Mouse (Mus musculus) CH12.LX (cell line): ENCODE measurements around the gene Ndufs1.

Experiments used
- BHLHE40 ChIP-seq: IDR thresholded peaks from 2 replicates; pipeline ENCODE4 v1.6.1; 2011; ENCODE audit warnings: mild to moderate bottlenecking, low read depth, low read length, improper control_type of control experiment
- CTCF ChIP-seq, 2 experiments: IDR thresholded peaks in 1 of 2; conservative IDR thresholded peaks in 1 of 2; 2 replicates each; pipeline ENCODE4 v1.5.1; 2011 to 2012; ENCODE audit warnings: low read depth in 2 of 2, low read length in 2 of 2, improper control_type of control experiment in 1 of 2, inconsistent platforms in 1 of 2, mild to moderate bottlenecking in 1 of 2, moderate library complexity in 1 of 2
- E2F4 ChIP-seq: IDR thresholded peaks from 2 replicates; pipeline ENCODE4 v1.6.1; 2011; ENCODE audit warnings: low read depth, low read length, improper control_type of control experiment; ENCODE audit not compliant: insufficient replicate concordance
- KAT2A ChIP-seq: IDR thresholded peaks from 2 replicates; pipeline ENCODE4 v1.6.1; 2012; ENCODE audit warnings: low read length, improper control_type of control experiment, inconsistent platforms; ENCODE audit not compliant: insufficient replicate concordance
- USF1 ChIP-seq: IDR thresholded peaks from 2 replicates; pipeline ENCODE4 v1.6.1; 2014; ENCODE audit warnings: low read depth, mild to moderate bottlenecking, inconsistent platforms, low read length, improper control_type of control experiment

DNA sequence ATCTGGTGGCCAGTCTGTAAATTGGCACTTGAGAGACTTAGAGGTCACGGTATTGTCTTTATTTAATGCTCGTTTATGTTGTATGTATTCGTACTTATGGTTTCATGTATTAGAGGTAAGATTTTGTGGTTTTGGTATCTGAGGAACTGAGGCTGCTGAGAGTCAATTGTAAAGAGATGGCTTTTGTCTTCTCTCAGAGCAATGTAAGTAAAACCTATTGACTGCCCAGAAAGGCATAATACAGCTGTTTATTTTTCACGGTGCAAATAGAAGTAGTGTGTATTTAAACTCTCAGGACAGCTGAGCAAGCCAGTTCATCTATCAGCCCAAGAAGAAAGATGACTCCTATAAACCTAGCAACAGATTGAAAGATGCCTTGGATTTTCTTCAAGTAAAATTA, 61.5 kb downstream of the Ndufs1 start:
- TF ChIP-seq KAT2A (no peak), CTCF (conservative IDR thresholded peaks at IDR 0.05 in 1 of 2, IDR thresholded peaks at IDR 0.05 in 1 of 2; ENCODE audit: low read depth in 2 of 2, low read length in 2 of 2) (no peak), USF1 (no peak), E2F4 (no peak), BHLHE40 (no peak)
